Mouse (Mus musculus) Muller cell, postnatal 12 days (primary cell): ENCODE data around the gene Klhl29.

ENCODE experiments used
- DNase-seq: peaks from one replicate; pipeline ENCODE4 v3.0.0-alpha.2; 2015; ENCODE audit errors: inconsistent ontology term

Gene Klhl29

DNA sequence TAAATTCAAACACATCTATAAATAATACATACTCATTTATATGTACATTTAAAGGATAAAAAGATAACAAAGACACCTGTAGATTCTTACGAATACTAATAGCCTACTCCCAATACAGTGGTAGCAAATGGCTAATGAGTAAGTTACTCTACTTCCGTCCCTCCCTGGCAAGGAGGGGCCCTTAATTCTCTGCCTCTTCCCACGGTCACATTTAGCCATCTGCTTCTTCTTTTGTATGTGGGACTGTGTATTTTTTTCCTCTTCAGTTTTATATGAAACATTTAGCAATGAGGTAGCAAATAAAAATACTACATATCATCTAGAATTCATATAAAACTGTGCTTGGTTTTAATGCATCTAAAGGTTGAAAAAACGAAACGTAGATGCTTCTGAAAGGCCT, 73.6 kb downstream of the Klhl29 start:
- no peak for DNase-seq

DNA sequence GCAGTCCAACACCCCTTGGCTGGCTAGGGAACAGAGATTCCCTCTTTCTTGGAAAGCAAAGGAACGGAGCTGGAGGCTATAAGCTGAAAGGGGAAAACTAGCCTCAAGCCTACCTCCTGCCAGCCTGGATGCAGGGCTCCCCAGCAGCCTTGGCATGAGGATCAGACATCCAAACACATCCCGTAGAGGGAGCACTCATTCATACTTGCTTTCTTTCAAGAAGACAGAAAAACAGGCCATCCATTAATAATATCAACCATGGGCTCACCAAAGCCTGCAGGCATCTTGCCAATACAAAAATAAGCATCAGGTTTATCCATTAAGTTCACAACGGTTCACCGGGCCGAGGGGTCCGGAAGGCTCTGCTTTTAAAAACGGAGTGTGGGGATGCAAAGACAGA, 79.1 kb downstream of the Klhl29 start:
- peak; percentile 14 for DNase-seq

- DNase-seq: no peak
Observed at GRCm38 (mm10) chr12:5292316-5292715, 83.2 kb downstream of the Klhl29 start.

DNA sequence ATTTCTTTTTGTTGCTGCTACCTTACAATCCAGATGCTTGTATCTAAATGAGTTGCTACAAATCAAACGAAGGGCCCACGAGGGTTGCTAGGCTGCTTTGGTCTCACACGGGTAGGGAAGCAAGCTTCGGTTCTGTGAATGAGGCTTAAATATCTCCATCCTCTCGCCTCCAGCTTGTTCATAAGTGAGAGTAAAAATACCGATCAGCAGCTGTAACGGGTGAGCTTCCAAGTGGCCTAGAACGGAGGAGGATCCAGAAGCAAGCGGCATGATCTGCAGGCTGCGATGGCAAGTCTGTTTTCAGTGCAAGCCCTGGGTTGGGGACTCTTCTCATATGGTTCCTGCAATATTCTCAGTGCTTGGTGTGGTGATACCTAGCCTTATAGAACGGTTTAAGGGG, 89.9 kb downstream of the Klhl29 start:
- no peak for DNase-seq

DNA sequence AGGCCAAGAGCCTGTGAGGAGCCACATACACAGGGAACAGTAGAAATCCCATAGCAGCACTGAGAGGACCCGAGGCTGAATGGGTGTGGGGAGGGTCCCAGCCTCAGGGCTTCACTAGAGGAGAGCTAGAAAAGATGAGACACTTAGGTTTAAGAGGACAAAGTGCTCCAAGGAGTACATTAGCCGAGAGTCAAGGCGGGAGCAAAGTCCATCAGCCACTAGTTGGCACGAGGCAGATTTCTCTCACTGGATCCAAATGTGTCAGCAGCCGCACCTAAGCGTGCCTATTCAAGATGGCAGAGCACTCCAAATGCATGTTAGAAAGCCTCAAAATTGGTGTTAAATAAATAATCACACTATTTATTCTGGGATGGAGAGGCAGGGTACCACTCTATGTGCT, 90.5 kb downstream of the Klhl29 start:
- DNase-seq: no peak

GRCm38 (mm10) chr12:5283654-5284053, 91.8 kb downstream of the Klhl29 start:
- DNase-seq: no peak

DNA sequence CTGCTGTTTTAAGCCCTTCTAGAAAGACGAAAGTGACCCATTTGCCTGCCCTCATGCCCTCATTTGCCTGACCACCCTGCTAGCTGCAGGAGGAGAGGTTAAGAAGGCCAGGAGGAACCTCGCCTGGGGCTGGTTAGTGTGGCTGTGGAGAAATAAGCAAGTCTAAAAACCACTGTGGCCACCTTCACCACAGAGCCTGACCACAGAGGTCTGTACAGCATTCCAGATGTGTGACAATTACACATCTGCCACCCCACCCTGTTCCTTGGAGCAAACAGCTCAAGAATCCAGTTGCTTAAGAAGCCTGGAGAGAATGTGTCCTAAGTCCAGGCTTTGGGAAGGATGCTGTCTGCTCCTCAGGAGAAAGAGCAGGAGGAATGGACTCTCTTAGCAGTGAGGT, 92.9 kb downstream of the Klhl29 start:
- no peak for DNase-seq

DNA sequence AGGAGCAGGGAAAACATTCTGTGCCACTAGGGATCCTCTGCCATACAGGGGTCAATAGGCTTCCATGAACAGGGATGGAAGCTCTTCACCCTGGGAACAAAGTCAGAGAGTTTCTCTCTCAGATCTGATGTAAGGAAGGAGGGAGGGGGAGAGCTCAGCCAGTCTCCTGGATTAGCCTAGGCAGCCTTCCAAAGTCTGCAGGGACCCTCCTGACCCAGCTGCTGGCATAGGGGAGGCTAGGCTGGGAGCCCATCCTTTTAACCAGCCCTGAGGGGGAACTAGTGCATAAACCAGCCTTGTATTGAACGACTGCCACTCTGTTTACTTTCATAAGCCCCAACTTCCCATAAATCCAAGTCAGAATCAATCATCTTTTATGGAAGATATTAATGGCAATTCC, 95.6 kb downstream of the Klhl29 start:
- DNase-seq: no peak

- DNase-seq: no peak
Observed at GRCm38 (mm10) chr12:5277028-5277427, 98.5 kb downstream of the Klhl29 start.

- no peak for DNase-seq
Observed at GRCm38 (mm10) chr12:5275507-5275936, 100.0 kb downstream of the Klhl29 start.

- DNase-seq: no peak
Observed at GRCm38 (mm10) chr12:5274519-5274944, 101.0 kb downstream of the Klhl29 start.

- DNase-seq: peak; percentile 37
Observed at GRCm38 (mm10) chr12:5273316-5274047, 102.0 kb downstream of the Klhl29 start.

- no peak for DNase-seq
Observed at GRCm38 (mm10) chr12:5270527-5270926, 105.0 kb downstream of the Klhl29 start.

GRCm38 (mm10) chr12:5269936-5270335, 105.5 kb downstream of the Klhl29 start:
- no peak for DNase-seq

DNA sequence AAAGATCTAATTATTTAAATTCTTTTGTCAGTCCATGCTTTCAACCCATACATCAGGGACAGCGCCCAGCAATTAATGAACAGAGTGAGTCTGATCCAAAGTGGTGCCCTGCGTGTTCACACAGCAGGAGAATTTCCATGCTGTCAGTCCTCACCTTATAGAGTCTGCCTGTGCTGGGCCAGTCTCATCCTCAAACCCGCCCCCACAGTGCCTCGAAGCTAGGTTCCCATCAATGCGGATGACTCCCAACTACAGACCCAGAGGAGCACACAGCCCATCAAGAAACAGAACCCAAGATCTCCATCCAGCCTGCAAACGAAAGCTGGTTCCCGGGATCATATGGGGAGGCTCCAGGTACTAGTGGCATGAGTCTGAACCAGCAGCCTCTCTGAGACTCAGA, 106.4 kb downstream of the Klhl29 start:
- no peak for DNase-seq

DNA sequence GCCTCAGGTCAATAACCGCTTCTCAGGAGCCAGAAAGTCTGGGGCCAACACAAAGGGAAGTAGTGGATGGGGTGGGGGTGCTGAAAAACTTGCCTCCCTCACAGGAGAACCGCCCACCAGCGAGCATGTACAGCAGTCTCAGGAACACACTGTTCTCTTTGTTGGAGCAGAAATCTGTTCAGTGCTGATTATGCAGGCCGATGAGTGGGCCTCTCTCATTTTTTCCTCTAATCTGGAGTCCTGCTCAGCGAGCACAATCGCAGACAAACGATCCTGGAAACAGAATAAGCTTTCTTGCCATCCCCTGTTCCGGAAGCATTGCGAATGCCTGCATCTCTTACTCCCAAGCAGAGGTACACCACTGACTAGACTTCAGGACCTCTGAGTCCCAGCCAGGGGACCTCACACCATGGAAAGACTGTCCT, 107.3 kb downstream of the Klhl29 start:
- DNase-seq: peak; percentile 77

DNA sequence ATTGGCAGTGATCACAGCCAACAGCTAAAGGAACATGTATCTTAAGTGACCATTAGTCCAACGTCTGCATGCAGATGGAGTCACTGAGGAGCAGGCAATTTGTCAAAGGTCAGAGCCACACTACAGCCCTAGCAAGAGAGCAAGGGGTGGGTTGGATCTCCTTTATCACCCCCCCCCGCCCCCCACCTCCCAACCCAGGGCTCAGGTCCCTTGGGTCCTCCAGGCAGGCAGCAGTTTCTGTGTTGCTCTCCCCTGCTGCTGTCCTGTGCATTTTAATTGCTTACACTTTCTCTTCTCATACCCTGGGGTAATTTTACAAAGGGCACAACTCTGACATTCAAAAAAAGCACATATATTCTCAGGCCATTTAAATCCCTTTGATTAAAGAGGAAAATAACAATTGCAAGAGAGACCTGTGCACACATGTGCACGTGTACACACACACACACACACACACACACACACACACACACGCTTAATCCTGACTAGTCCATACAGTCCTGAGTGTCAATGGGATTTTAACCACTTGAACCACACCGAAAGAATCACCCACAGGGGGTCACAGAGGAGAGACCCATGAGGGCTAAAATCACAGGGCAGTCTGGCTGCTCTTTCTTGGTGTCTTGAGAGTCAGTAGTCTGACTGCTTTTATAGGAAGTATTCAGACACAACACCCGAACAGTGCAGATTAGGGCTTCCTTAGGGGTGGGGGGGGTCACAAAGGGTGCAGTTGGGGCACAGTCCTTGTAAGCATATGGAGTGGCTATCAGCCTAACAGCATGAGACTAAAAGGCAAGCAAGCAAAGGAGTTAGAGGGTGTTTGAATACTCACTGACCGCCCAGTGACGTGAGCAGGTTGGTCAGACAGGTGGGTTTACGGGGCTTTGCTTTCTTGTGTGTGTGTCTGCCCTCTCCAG, 108.0 kb downstream of the Klhl29 start:
- DNase-seq: no peak

GRCm38 (mm10) chr12:5266773-5267172, 108.7 kb downstream of the Klhl29 start:
- DNase-seq: no peak

- DNase-seq: no peak
Observed at GRCm38 (mm10) chr12:5261476-5261875, 114.0 kb downstream of the Klhl29 start.

DNA sequence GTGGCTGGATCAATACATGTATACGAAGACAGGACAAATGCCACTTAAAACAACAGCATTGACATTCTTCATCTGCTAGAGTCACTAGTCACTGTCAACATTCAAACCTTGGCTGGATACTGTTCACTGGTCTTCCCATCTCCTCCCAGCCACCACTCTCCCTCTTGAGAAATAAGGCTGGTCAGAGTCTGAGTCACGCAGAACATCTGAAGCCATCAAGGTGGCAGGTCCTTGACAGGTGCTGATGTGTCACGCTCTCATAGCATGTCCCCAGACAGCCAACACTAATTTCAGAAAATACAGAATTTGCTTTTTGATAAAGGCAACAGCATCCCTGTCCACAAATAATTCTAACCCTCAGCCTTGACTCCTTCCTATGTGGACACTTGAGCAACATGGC, 116.7 kb downstream of the Klhl29 start:
- no peak for DNase-seq

GRCm38 (mm10) chr12:5257174-5257573, 118.3 kb downstream of the Klhl29 start:
- no peak for DNase-seq

DNA sequence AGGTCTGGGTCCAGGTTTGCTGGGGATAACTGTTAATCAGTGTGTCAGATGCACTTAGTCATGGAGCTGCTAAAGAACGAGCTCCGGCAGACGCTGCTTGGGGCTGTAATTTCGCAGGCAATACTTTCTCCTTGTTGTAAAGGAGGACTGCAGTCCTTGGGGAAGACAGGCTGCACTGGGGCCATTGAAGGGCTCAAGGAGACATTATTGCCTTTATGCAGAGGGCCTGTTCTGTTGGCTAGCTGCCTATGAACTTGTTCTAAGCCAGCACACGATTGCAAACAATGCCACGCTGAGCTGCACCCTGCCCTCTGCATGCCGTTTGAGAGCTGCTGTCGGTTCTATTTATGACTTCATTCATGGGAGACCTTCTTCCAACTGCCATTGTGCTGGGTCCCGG, 120.4 kb downstream of the Klhl29 start:
- DNase-seq: no peak
